Mouse (Mus musculus): ENCODE data around the gene Mapk8ip2.

- TF ChIP-seq POLR2A (IDR thresholded peaks at IDR 0.05; ENCODE audit: extremely low read depth, insufficient read depth, low read length), result no peak
- no peak for TF ChIP-seq CTCF (IDR thresholded peaks at IDR 0.05; ENCODE audit: extremely low read depth, insufficient read depth, low read length)
These were observed 11.3 kb downstream of the Mapk8ip2 start for GRCm38 (mm10) chr15:89465052-89465451.
